Mouse (Mus musculus) midbrain, embryonic 15.5 days (tissue): ENCODE measurements around the gene Panx1. TPM values are rescaled to one million over a fixed set of nuclear protein-coding genes. Genes with fewer than 3 reads are reported as not detected.

ENCODE experiments used
- ATAC-seq: fragments of 200-750 bp; cut with Nextera tagmentation; replicated peaks from 2 replicates; pipeline ENCODE4 v1.8.0; 2017; ENCODE audit warnings: moderate TSS enrichment
- H3K27ac ChIP-seq: fragments of 300-500 bp; sonication (generic); 2 replicates; pipeline ENCODE4 v1.5.1; 2015; ENCODE audit warnings: mild to moderate bottlenecking, inconsistent platforms
- H3K27me3 ChIP-seq: fragments of 300-500 bp; sonication (generic); replicated peaks from 2 replicates; pipeline ENCODE4 v1.6.1; 2015; ENCODE audit warnings: inconsistent platforms
- H3K36me3 ChIP-seq: fragments of 300-500 bp; sonication (generic); replicated peaks from 2 replicates; pipeline ENCODE4 v1.6.1; 2015; ENCODE audit warnings: inconsistent platforms
- H3K4me1 ChIP-seq: fragments of 300-500 bp; sonication (generic); 2 replicates; pipeline ENCODE4 v1.6.1; 2015; ENCODE audit warnings: inconsistent platforms
- H3K4me2 ChIP-seq: fragments of 300-500 bp; sonication (generic); 2 replicates; pipeline ENCODE4 v1.6.1; 2015; ENCODE audit warnings: inconsistent platforms, mild to moderate bottlenecking, moderate library complexity
- H3K4me3 ChIP-seq: fragments of 300-500 bp; sonication (generic); 2 replicates; pipeline ENCODE4 v1.5.1; 2015; ENCODE audit warnings: mild to moderate bottlenecking, inconsistent platforms
- H3K9ac ChIP-seq: fragments of 300-500 bp; sonication (generic); 2 replicates; pipeline ENCODE4 v1.6.1; 2015; ENCODE audit warnings: mild to moderate bottlenecking, inconsistent platforms
- H3K9me3 ChIP-seq: fragments of 300-500 bp; sonication (generic); 2 replicates; pipeline ENCODE4 v1.6.1; 2016; ENCODE audit warnings: inconsistent platforms
- WGBS: fragments of 180-500 bp; shearing (Covaris S2); methylation state at CpG from one replicate; pipeline ENCODE4 v1.1.7; 2015; ENCODE audit warnings: mixed read lengths; 5-methylcytosine and 5-hydroxymethylcytosine counted together
- polyA plus RNA-seq: library from polyadenylated mRNA; unstranded; fragments of >200 nt; fragmentation: Nextera tagmentation; extraction: Ambion mirVana; gene quantifications from 2 replicates; pipeline ENCODE4 v1.2.1, GENCODE M21; 2015

Panx1 gene
- polyA plus RNA-seq, 1 experiment from 2014 or later, result 207 TPM

GRCm38 (mm10) chr9:15018756-15019131, 26.5 kb downstream of the Panx1 start:
- no peak overlapping the region for H3K4me3 ChIP-seq
- no peaks in the 10 kb centered on the region for H3K4me1 ChIP-seq
- no peaks in the 10 kb centered on the region for H3K27me3 ChIP-seq
- no peak overlapping the region for H3K27ac ChIP-seq
- H3K9me3 ChIP-seq, result no peaks in the 10 kb centered on the region
- no peak for ATAC-seq
- H3K4me2 ChIP-seq, result no peak overlapping the region
- peaks cover 12% of the 10 kb centered on the region; the same call in 1 of the 2 replicates for H3K36me3 ChIP-seq
- H3K9ac ChIP-seq, result no peak overlapping the region
- WGBS, result 76% methylated on average over 5 of the region's 5 CpGs

GRCm38 (mm10) chr9:15017791-15018755, 27.2 kb downstream of the Panx1 start:
- Histone ChIP-seq H3K4me1 (no peaks in the 10 kb centered on the region), H3K36me3 (peaks cover 12% of the 10 kb centered on the region; the same call in 1 of the 2 replicates), H3K4me2 (no peak overlapping the region), H3K27ac (no peak overlapping the region), H3K27me3 (no peaks in the 10 kb centered on the region), H3K4me3 (no peak overlapping the region), H3K9ac (no peak overlapping the region), H3K9me3 (no peaks in the 10 kb centered on the region)
- ATAC-seq, result no peak
- 93% methylated on average over 18 of the region's 18 CpGs for WGBS

DNA sequence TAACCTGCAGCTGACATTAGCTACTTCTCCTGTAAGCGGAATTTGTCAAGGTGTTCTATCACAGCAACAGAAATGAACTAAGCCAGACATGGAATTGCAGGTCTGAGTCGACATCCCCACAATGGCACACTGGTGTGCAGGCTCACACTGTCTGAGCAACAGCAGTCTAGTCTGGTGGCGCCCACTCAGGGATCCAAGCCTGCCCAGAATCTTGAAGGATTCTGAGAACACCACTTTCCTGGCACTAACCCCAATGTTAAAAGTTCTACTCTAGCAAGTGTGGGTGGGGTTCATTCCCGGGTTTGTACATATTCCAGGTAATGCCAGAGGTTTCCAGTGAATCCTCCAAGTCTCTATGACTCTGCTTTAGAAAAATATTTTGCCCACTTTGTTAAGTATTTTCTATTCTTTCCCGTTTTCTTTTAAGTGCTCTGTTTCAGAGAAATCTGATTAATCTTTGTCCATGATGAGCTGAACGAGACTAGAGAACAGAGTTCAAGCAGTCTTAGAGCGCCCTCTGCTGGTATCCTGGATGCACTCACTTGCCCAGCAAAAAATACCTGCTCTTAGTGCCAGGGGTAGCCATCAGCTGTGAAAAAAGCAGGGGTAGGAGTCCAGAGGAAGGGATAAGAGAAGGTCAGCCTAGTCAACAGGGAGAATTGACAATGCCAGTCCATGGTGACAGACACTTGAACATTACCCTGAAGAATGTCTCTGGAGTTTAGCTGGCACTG, 29.9 kb downstream of the Panx1 start:
- Histone ChIP-seq H3K9me3 (no peaks in the 10 kb centered on the region), H3K27ac (no peak overlapping the region), H3K4me2 (no peak overlapping the region), H3K4me3 (no peak overlapping the region), H3K27me3 (no peaks in the 10 kb centered on the region), H3K9ac (no peak overlapping the region), H3K36me3 (peaks cover 5% of the 10 kb centered on the region; the same call in 1 of the 2 replicates), H3K4me1 (no peaks in the 10 kb centered on the region)
- 56% methylated on average over 7 of the region's 7 CpGs for WGBS
- peak; percentile 70 for ATAC-seq

DNA sequence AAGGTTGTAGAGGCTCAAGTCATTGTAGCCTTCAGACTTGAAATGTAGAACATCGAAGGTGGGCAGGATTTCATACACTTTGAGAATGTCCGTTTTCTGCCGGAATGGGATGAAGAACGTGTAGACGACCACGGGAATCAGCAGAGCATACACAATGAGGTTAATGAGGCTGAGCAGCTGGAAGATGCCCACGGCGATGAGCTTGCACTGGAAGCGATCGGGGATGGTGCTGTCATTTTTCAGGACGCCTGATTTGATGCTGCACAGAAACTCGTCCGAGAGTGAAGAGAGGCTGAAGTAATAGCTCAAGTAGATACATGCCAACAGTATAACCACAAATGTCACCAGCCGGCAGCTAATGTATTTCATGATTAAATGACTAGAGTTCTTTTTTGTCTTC, 37.7 kb downstream of the Panx1 start:
- Histone ChIP-seq H3K36me3 (peaks cover 24% of the 10 kb centered on the region), H3K4me1 (peaks cover 7% of the 10 kb centered on the region; the same call in 1 of the 2 replicates), H3K9me3 (no peaks in the 10 kb centered on the region), H3K27ac (no peak overlapping the region), H3K27me3 (no peaks in the 10 kb centered on the region), H3K4me2 (no peak overlapping the region), H3K9ac (no peak overlapping the region), H3K4me3 (no peak overlapping the region)
- 82% methylated on average over 14 of the region's 14 CpGs for WGBS
- ATAC-seq, result no peak

- H3K4me3 ChIP-seq, result no peak overlapping the region
- no peaks in the 10 kb centered on the region for H3K27me3 ChIP-seq
- H3K27ac ChIP-seq, result no peak overlapping the region
- no peaks in the 10 kb centered on the region for H3K9me3 ChIP-seq
- WGBS, result 83% methylated on average over 9 of the region's 9 CpGs
- H3K36me3 ChIP-seq, result peaks cover 30% of the 10 kb centered on the region
- H3K4me1 ChIP-seq, result peaks cover 7% of the 10 kb centered on the region
- ATAC-seq, result no peak
- no peak overlapping the region for H3K4me2 ChIP-seq
- H3K9ac ChIP-seq, result no peak overlapping the region
Observed at GRCm38 (mm10) chr9:15004298-15004685, 41.0 kb downstream of the Panx1 start.

DNA sequence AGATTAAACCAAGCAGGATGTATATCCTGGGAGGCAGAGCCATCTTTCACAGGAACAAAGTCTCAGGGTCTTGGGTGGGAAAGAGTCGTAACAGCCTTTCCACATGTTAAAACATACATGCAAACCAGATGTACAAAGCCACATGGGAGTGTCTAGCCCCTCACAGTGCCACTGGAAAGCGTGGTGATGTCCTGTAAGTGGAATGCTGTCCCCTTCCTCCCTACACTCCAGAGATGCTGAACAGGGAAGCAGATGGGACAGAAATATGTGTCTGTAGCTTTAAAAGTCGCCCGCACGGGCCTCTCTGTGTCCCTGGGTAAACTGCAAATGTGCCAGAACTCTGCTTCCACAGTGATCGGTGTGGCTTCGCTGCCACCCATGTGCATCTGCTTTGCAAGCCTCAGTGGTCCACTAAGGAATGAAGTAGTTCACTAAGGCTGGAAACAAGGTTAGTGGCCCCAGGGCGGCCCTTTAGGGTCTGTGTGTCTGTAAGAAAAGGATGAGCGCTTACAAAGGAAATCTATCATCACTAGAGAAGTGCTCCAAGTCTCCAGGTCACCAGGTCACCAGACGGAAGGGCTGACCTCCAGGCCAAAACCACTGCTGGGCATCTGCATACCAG, 41.5 kb downstream of the Panx1 start:
- no peak overlapping the region for H3K9ac ChIP-seq
- 44% methylated on average over 10 of the region's 10 CpGs for WGBS
- no peak for ATAC-seq
- no peak overlapping the region for H3K4me3 ChIP-seq
- peaks cover 30% of the 10 kb centered on the region for H3K36me3 ChIP-seq
- H3K27ac ChIP-seq, result no peak overlapping the region
- H3K4me2 ChIP-seq, result no peak overlapping the region
- H3K9me3 ChIP-seq, result no peaks in the 10 kb centered on the region
- no peaks in the 10 kb centered on the region for H3K27me3 ChIP-seq
- H3K4me1 ChIP-seq, result peaks cover 7% of the 10 kb centered on the region

GRCm38 (mm10) chr9:15002995-15003613, 42.2 kb downstream of the Panx1 start:
- Histone ChIP-seq H3K27ac (0 out of 2 replicates have a peak overlapping the region, but pooled peaks have one; percentile 12), H3K4me3 (no peak overlapping the region), H3K27me3 (no peaks in the 10 kb centered on the region), H3K4me1 (peaks cover 7% of the 10 kb centered on the region), H3K9me3 (no peaks in the 10 kb centered on the region), H3K36me3 (peaks cover 28% of the 10 kb centered on the region), H3K9ac (no peak overlapping the region), H3K4me2 (no peak overlapping the region)
- ATAC-seq, result no peak
- WGBS, result 33% methylated on average over 6 of the region's 6 CpGs

- no peaks in the 10 kb centered on the region for H3K27me3 ChIP-seq
- H3K4me3 ChIP-seq, result no peak overlapping the region
- H3K4me1 ChIP-seq, result peaks cover 7% of the 10 kb centered on the region
- no peak overlapping the region for H3K27ac ChIP-seq
- no peaks in the 10 kb centered on the region for H3K9me3 ChIP-seq
- H3K4me2 ChIP-seq, result no peak overlapping the region
- H3K9ac ChIP-seq, result no peak overlapping the region
- peaks cover 6% of the 10 kb centered on the region; the same call in 1 of the 2 replicates for H3K36me3 ChIP-seq
- ATAC-seq, result no peak
- WGBS, result 88% methylated on average over 9 of the region's 9 CpGs
Observed at GRCm38 (mm10) chr9:14998790-14999189, 46.5 kb downstream of the Panx1 start.

DNA sequence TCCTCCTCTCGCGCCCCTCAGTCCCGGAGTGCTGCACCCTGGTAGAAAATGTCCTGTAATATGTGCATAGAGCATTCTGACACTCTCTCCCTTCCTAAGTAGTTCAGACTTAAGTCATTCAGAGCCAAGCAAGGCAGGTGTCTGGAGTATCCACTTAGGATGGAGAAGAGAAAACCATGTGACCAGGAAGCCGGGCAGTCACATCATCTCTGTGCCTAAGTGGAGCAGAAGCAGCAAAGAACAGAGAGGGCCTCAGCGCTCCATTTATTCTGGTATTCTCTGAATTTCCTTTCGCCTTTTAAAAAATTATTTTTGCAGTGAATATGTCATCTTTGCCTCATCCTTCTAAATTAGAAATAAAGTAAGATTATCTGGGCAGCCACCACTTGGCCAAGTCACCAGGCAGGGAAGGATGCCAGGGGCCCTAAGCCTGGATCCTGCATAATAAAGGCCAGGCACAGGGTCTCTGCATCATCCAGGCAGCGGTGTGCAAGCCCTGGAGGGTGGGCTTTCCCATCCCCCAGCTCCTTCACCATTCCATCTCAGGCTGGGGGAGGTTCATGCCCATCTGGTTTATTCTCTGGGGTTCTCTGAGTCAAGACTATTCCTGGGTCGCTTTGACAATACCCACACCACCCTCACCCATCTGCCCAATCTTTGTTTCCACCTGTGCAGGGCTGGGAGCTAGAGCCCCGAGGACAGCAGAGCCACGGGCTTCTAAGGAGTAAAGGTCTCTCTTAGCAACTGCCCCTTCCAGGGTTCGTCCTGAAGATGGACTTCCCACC, 47.8 kb downstream of the Panx1 start:
- Histone ChIP-seq H3K9me3 (no peaks in the 10 kb centered on the region), H3K4me1 (no peaks in the 10 kb centered on the region; the same call in 1 of the 2 replicates), H3K4me2 (no peak overlapping the region), H3K27me3 (no peaks in the 10 kb centered on the region), H3K9ac (no peak overlapping the region), H3K4me3 (no peak overlapping the region), H3K36me3 (peaks cover 6% of the 10 kb centered on the region; the same call in 1 of the 2 replicates), H3K27ac (no peak overlapping the region)
- peak; percentile 31 for ATAC-seq
- WGBS, result 71% methylated on average over 11 of the region's 11 CpGs

DNA sequence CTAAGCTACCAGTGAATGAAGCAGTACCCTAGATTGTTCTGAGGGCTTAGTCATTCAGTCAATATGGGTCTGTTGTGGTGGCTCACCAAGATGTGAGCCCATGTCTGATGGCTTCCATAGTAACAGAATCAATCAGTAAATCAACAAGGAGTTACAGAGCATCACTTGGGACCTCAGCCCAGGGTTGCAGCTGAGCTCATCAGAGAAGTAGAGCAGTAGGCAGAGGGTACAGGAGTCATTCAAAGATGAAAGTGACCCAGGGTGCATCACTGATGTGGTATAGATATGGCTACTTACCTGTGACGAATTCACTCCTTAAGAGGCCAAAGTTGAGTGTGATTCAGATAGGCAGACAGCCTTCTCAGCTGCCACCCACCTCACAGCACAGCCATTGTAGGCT, 49.8 kb downstream of the Panx1 start:
- 80% methylated on average over 1 of the region's 1 CpGs for WGBS
- H3K9ac ChIP-seq, result no peak overlapping the region

GRCm38 (mm10) chr9:14988606-14989293, 56.5 kb downstream of the Panx1 start:
- Histone ChIP-seq H3K9me3 (no peaks in the 10 kb centered on the region), H3K27me3 (no peaks in the 10 kb centered on the region), H3K27ac (no peak overlapping the region), H3K9ac (no peak overlapping the region), H3K4me2 (no peak overlapping the region), H3K4me1 (no peaks in the 10 kb centered on the region), H3K4me3 (no peak overlapping the region), H3K36me3 (no peaks in the 10 kb centered on the region)
- WGBS, result 97% methylated on average over 1 of the region's 1 CpGs
- no peak for ATAC-seq

More for the DNA sequence above, 49.8 kb downstream of the Panx1 start:
- ATAC-seq, result no peak
- Histone ChIP-seq H3K36me3 (no peaks in the 10 kb centered on the region), H3K4me3 (no peak overlapping the region), H3K9me3 (no peaks in the 10 kb centered on the region), H3K4me2 (no peak overlapping the region), H3K27me3 (no peaks in the 10 kb centered on the region), H3K4me1 (no peaks in the 10 kb centered on the region), H3K27ac (no peak overlapping the region)
